Mouse (Mus musculus) hindbrain, embryonic 13.5 days (tissue): ENCODE data around the gene Tox3. TPM values are rescaled to one million over a fixed set of nuclear protein-coding genes. Genes with fewer than 3 reads are reported as not detected.

Source experiments
- ATAC-seq: fragments of 200-750 bp; cut with Nextera tagmentation; 2 replicates; pipeline ENCODE4 v1.8.0; 2017; ENCODE audit warnings: moderate TSS enrichment; ENCODE audit not compliant: low FRiP score
- H3K27ac ChIP-seq: fragments of 300-500 bp; sonication (generic); 2 replicates; pipeline ENCODE4 v1.5.1; 2015; ENCODE audit warnings: inconsistent platforms, mild to moderate bottlenecking, moderate library complexity
- H3K27me3 ChIP-seq: fragments of 300-500 bp; sonication (generic); 2 replicates; pipeline ENCODE4 v1.6.1; 2015; ENCODE audit warnings: mild to moderate bottlenecking, inconsistent platforms
- H3K36me3 ChIP-seq: fragments of 300-500 bp; sonication (generic); 2 replicates; pipeline ENCODE4 v1.6.1; 2015; ENCODE audit warnings: mild to moderate bottlenecking, inconsistent platforms
- H3K4me1 ChIP-seq: fragments of 300-500 bp; sonication (generic); replicated peaks from 2 replicates; pipeline ENCODE4 v1.6.1; 2015; ENCODE audit warnings: inconsistent platforms
- H3K4me2 ChIP-seq: fragments of 300-500 bp; sonication (generic); 2 replicates; pipeline ENCODE4 v1.6.1; 2015; ENCODE audit warnings: inconsistent platforms, mild to moderate bottlenecking, moderate library complexity
- H3K4me3 ChIP-seq: fragments of 300-500 bp; sonication (generic); 2 replicates; pipeline ENCODE4 v1.5.1; 2015; ENCODE audit warnings: mild to moderate bottlenecking, inconsistent platforms
- H3K9ac ChIP-seq: fragments of 300-500 bp; sonication (generic); 2 replicates; pipeline ENCODE4 v1.6.1; 2015; ENCODE audit warnings: mild to moderate bottlenecking, inconsistent platforms
- H3K9me3 ChIP-seq: fragments of 300-500 bp; sonication (generic); 2 replicates; pipeline ENCODE4 v1.6.1; 2016; ENCODE audit warnings: inconsistent platforms
- WGBS: fragments of 180-500 bp; shearing (Covaris S2); methylation state at CpG from one replicate; pipeline ENCODE4 v1.1.7; 2015; 5-methylcytosine and 5-hydroxymethylcytosine counted together
- polyA plus RNA-seq: library from polyadenylated mRNA; unstranded; fragments of >200 nt; fragmentation: Nextera tagmentation; extraction: Ambion mirVana; gene quantifications from 2 replicates; pipeline ENCODE4 v1.2.1, GENCODE M21; 2015

Tox3 gene
- polyA plus RNA-seq, 1 experiment from 2014 or later: 23.6 TPM

GRCm38 (mm10) chr8:90254158-90254867 lies 93.8 kb downstream of the Tox3 start:
- Histone ChIP-seq H3K9me3 (no peaks in the 10 kb centered on the region), H3K4me3 (no peak overlapping the region), H3K4me1 (peaks cover 23% of the 10 kb centered on the region), H3K9ac (no peak overlapping the region), H3K4me2 (peak overlapping the region; percentile 8; the same call in 1 of the 2 replicates), H3K36me3 (peaks cover 33% of the 10 kb centered on the region), H3K27ac (peak overlapping the region; percentile 78), H3K27me3 (no peaks in the 10 kb centered on the region)
- peak; percentile 43; the same call in 1 of the 2 replicates for ATAC-seq
- 42% methylated on average over 11 of the region's 11 CpGs for WGBS

- no peak for ATAC-seq
- Histone ChIP-seq H3K4me1 (peaks cover 42% of the 10 kb centered on the region), H3K27me3 (no peaks in the 10 kb centered on the region), H3K9ac (no peak overlapping the region), H3K9me3 (no peaks in the 10 kb centered on the region), H3K4me3 (no peak overlapping the region), H3K4me2 (0 out of 2 replicates have a peak overlapping the region, but pooled peaks have one; percentile 1), H3K36me3 (peaks cover 23% of the 10 kb centered on the region), H3K27ac (peak overlapping the region; percentile 19; the same call in 1 of the 2 replicates)
- 34% methylated on average over 8 of the region's 8 CpGs for WGBS
Observed at GRCm38 (mm10) chr8:90246357-90246756, 101.8 kb downstream of the Tox3 start.

GRCm38 (mm10) chr8:90245828-90246227 lies 102.3 kb downstream of the Tox3 start:
- Histone ChIP-seq H3K36me3 (peaks cover 18% of the 10 kb centered on the region), H3K9me3 (no peaks in the 10 kb centered on the region), H3K27ac (peak overlapping the region; percentile 72), H3K4me1 (peaks cover 44% of the 10 kb centered on the region), H3K27me3 (no peaks in the 10 kb centered on the region), H3K4me2 (no peak overlapping the region), H3K9ac (no peak overlapping the region), H3K4me3 (no peak overlapping the region)
- WGBS: 21% methylated on average over 3 of the region's 3 CpGs
- no peak for ATAC-seq

GRCm38 (mm10) chr8:90245187-90245586 lies 103.0 kb downstream of the Tox3 start:
- Histone ChIP-seq H3K4me1 (peaks cover 44% of the 10 kb centered on the region), H3K36me3 (peaks cover 15% of the 10 kb centered on the region), H3K4me2 (no peak overlapping the region), H3K4me3 (no peak overlapping the region), H3K9ac (0 out of 2 replicates have a peak overlapping the region, but pooled peaks have one; percentile 10), H3K9me3 (no peaks in the 10 kb centered on the region), H3K27me3 (no peaks in the 10 kb centered on the region), H3K27ac (peak overlapping the region; percentile 77)
- no peak for ATAC-seq
- 35% methylated on average over 5 of the region's 5 CpGs for WGBS

- ATAC-seq: peak; percentile 86
- Histone ChIP-seq H3K9ac (0 out of 2 replicates have a peak overlapping the region, but pooled peaks have one; percentile 10), H3K4me3 (no peak overlapping the region), H3K27me3 (no peaks in the 10 kb centered on the region), H3K27ac (peak overlapping the region; percentile 77), H3K36me3 (peaks cover 15% of the 10 kb centered on the region), H3K4me2 (no peak overlapping the region), H3K4me1 (peaks cover 44% of the 10 kb centered on the region), H3K9me3 (no peaks in the 10 kb centered on the region)
- 18% methylated on average over 10 of the region's 10 CpGs for WGBS
Observed at GRCm38 (mm10) chr8:90244458-90245145, 103.5 kb downstream of the Tox3 start.

- Histone ChIP-seq H3K4me2 (no peak overlapping the region), H3K9ac (no peak overlapping the region), H3K4me3 (no peak overlapping the region), H3K4me1 (peaks cover 44% of the 10 kb centered on the region), H3K27me3 (no peaks in the 10 kb centered on the region), H3K27ac (peak overlapping the region; percentile 40; the same call in 1 of the 2 replicates), H3K9me3 (no peaks in the 10 kb centered on the region), H3K36me3 (peaks cover 12% of the 10 kb centered on the region)
- WGBS: 60% methylated on average over 5 of the region's 5 CpGs
- ATAC-seq: no peak
Observed at GRCm38 (mm10) chr8:90243957-90244356, 104.2 kb downstream of the Tox3 start.

GRCm38 (mm10) chr8:90242351-90242750 lies 105.8 kb downstream of the Tox3 start:
- Histone ChIP-seq H3K9ac (no peak overlapping the region), H3K36me3 (no peaks in the 10 kb centered on the region), H3K9me3 (no peaks in the 10 kb centered on the region), H3K27me3 (no peaks in the 10 kb centered on the region), H3K27ac (0 out of 2 replicates have a peak overlapping the region, but pooled peaks have one; percentile 35), H3K4me1 (peaks cover 40% of the 10 kb centered on the region), H3K4me3 (no peak overlapping the region), H3K4me2 (no peak overlapping the region)
- 87% methylated on average over 2 of the region's 2 CpGs for WGBS
- ATAC-seq: no peak

- Histone ChIP-seq H3K27me3 (no peaks in the 10 kb centered on the region), H3K4me2 (no peak overlapping the region), H3K4me3 (no peak overlapping the region), H3K9ac (no peak overlapping the region), H3K9me3 (no peaks in the 10 kb centered on the region), H3K27ac (no peak overlapping the region), H3K36me3 (no peaks in the 10 kb centered on the region), H3K4me1 (peaks cover 39% of the 10 kb centered on the region)
- no peak for ATAC-seq
- WGBS: 34% methylated on average over 4 of the region's 4 CpGs
Observed at GRCm38 (mm10) chr8:90241461-90241860, 106.7 kb downstream of the Tox3 start.

GRCm38 (mm10) chr8:90232501-90232900 lies 115.6 kb downstream of the Tox3 start:
- no peaks in the 10 kb centered on the region for H3K27me3 ChIP-seq
- no peak overlapping the region for H3K27ac ChIP-seq
- no peaks in the 10 kb centered on the region for H3K36me3 ChIP-seq
- H3K9me3 ChIP-seq: no peaks in the 10 kb centered on the region
- no peak overlapping the region for H3K9ac ChIP-seq
- no peak overlapping the region for H3K4me2 ChIP-seq
- peaks cover 11% of the 10 kb centered on the region for H3K4me1 ChIP-seq
- H3K4me3 ChIP-seq: no peak overlapping the region
- WGBS: 47% methylated on average over 8 of the region's 8 CpGs
- ATAC-seq: no peak

GRCm38 (mm10) chr8:90224172-90224571 lies 124.0 kb downstream of the Tox3 start:
- no peak for ATAC-seq
- H3K4me3 ChIP-seq: no peak overlapping the region
- H3K27ac ChIP-seq: no peak overlapping the region
- no peaks in the 10 kb centered on the region for H3K27me3 ChIP-seq
- no peaks in the 10 kb centered on the region for H3K4me1 ChIP-seq
- no peak overlapping the region for H3K4me2 ChIP-seq
- H3K36me3 ChIP-seq: no peaks in the 10 kb centered on the region
- H3K9me3 ChIP-seq: no peaks in the 10 kb centered on the region
- WGBS: 67% methylated on average over 1 of the region's 1 CpGs
- no peak overlapping the region for H3K9ac ChIP-seq

GRCm38 (mm10) chr8:90209105-90210037 lies 138.8 kb downstream of the Tox3 start:
- no peaks in the 10 kb centered on the region for H3K36me3 ChIP-seq
- 34% methylated on average over 14 of the region's 14 CpGs for WGBS
- H3K4me2 ChIP-seq: no peak overlapping the region
- H3K27me3 ChIP-seq: no peaks in the 10 kb centered on the region
- 0 out of 2 replicates have a peak overlapping the region, but pooled peaks have one; percentile 23 for H3K27ac ChIP-seq
- no peak overlapping the region for H3K4me3 ChIP-seq
- peaks cover 18% of the 10 kb centered on the region for H3K4me1 ChIP-seq
- no peaks in the 10 kb centered on the region for H3K9me3 ChIP-seq
- H3K9ac ChIP-seq: no peak overlapping the region
- ATAC-seq: no peak
